17 mouse cellular contexts compared by ENCODE assay signal in the genomic region with DNA sequence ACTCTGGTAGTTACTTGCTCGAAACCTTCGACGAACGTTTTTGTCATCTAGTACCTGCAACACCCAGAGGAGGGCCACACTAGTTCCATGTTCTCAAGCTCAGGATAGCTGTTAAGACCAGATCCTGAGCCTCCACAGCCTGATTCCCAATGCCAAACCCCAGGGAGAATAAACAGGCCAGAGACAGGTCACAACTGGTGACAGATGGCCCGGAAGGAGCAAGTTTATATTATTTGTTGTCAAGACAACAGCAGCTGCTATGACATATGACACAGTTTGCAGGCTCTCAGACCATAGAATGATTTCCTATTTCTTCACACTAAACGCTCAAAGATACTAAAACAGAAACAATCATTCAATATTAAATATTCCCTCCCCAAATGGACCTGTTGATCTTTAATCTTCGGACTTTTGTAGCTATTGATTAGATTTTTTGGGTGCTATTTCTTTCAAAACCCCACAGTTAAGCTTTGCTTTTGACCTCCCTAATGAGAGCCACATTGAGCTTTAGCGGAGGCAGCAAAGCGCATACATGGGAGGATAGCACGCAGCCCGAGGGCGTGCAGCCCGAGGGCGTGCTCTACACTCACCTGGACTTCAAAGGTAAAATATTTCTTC.
"Had no signal": no experiment of that assay in that cellular context is flagged by ENCODE, and none has a peak within 500 bp of the region (broad histone marks: within the 10 kb centered on the region; RNA-seq: fewer than 3 reads in every experiment).

No protein-coding gene starts in this region.

- H3K9ac ChIP-seq: limb, embryonic 13.5 days; liver, embryonic 14.5 days; midbrain, embryonic 15.5 days had no signal

- H3K4me2 ChIP-seq: limb, embryonic 13.5 days; midbrain, embryonic 11.5 days; midbrain, embryonic 15.5 days had no signal

- H3K27ac ChIP-seq: kidney, postnatal 0 days; limb, embryonic 13.5 days; liver, embryonic 14.5 days; macrophage; midbrain, embryonic 15.5 days had no signal

- H3K4me3 ChIP-seq: limb, embryonic 13.5 days; megakaryocyte, embryonic 14.5 days; midbrain, embryonic 15.5 days had no signal

- DNase-seq: kidney, adult 11 months; kidney, adult 9 months; kidney, postnatal 36 days; layer of hippocampus, adult 9-11 months; layer of hippocampus, postnatal 36 days; lung, adult 2 months; right cerebral cortex, postnatal 4 days; spleen, adult 18-20 months; thymus, adult 18-20 months; thymus, postnatal 14 days had no signal

- ATAC-seq: midbrain, embryonic 15.5 days had no signal

- H3K27me3 ChIP-seq: limb, embryonic 13.5 days; megakaryocyte, embryonic 14.5 days; midbrain, embryonic 15.5 days had no signal

- H3K9me3 ChIP-seq: limb, embryonic 13.5 days; megakaryocyte, embryonic 14.5 days; midbrain, embryonic 15.5 days had no signal
